Mouse (Mus musculus): ENCODE measurements at regions not wholly inside any gene's neighbourhood (a gene's known extent, or its start where the extent isn't known, plus 50 kb on each side); places are given as distances from the start of the nearest gene placed in this dataset.

DNA sequence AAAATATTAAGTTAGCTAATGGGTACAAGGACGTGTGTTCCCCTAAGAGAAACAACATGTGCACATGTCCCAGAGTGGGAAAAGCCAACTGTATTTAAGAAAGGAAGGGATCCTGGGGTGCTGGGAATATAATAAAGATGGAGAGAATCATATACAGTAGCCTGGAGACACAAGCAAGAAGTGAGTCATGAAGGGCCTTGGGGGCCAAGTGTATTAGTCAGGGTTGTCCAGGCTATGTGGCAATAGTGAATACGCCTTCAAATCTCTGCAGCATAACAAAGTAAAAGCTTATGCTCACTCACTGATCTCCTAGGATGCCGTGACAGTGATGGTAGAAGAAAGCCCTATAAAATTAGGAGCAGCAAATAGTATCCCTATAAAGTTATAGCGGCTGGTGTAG, 124.1 kb upstream of the Gm10295 start:
- no peak for DNase-seq

DNA sequence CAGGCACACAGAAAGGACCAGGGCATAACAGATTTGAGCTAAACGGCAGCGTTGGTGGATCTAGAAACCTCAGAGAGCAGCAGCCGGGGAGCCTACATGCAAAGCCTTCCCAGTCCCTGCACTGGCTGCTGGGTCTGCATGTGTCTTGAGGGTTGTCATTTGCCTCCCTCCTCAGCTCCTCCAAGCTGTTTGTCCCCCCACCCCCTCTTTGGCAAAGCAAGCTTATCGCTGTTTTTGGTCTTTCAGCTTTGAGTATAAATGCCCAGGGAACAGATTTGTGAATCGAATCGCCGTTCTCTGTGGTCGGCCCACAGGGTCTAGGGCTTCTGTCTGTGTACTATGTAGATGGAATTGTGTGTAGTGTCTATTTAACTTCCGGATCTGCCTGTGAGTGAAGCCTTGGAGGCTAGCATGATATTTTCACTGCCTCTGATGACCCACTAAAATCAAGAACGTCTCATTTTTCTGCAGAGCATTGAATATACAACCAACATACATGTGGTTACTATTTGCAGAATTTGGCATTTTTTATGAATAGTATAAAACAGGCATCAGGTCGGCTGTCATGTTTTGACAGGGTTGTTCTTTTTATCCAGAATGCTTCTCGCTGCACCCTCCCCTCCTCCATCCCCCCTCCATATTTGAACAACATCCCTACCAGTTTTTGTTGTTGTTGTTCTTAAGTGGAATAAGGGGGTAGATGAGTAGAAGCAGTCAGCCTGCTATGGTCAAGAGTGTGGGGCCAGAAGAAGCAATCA, 121.3 kb upstream of the Gm10295 start:
- no peak for DNase-seq

- DNase-seq, result no peak
These were observed 120.5 kb upstream of the Gm10295 start for GRCm38 (mm10) chr7:71471658-71472383.

DNA sequence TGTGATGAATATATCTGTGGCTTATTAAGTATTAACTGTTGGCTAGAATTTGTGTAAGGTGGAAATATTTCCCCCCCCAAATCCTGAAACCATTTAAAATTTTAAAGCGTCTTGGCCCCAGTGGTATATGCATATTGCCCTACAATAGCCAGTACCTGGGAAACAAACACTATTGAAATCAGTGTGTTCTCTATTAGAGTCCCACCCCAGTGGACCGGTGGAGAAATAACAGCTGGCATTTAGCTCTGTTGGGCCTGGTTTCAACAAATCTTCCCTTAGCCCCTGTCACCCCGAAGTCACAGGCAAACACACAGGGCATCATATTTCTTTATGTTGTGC, 120.0 kb upstream of the Gm10295 start:
- DNase-seq, result no peak

GRCm38 (mm10) chr7:71470418-71470817, 119.1 kb upstream of the Gm10295 start:
- DNase-seq, result no peak

- DNase-seq, result no peak
These were observed 118.7 kb upstream of the Gm10295 start for GRCm38 (mm10) chr7:71469951-71470350.

DNA sequence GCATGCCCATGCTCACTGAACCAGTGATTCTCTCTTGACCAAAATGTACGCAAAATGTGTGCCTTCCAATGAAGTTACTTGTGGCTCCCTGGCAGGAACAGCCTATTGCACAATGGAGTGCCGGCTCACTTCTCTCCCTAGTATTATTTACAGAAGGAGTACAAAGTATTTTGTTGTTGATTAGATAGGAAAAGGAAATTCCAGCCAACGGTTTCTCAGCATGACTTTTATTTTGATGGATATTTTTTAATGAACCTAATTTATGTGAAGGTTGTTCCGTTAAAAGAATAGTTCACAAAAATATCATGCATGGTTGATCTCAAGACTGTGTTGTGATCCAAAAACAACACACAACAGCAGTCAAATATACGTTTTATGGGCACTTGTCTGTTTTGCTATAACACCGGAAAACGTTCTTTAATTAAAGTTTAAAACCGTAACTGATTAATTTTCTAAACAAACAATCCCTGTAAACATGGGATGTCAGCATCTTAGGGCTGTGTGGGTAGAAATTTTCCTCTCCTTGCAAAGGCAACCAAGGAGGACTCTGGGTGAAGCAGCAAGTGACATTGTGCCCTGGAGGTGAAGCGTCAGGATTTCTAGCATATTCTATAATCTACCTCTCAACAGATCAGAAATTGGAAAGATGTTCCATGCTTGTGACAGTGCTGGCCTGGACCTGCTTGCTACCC, 116.3 kb upstream of the Gm10295 start:
- no peak for DNase-seq

DNA sequence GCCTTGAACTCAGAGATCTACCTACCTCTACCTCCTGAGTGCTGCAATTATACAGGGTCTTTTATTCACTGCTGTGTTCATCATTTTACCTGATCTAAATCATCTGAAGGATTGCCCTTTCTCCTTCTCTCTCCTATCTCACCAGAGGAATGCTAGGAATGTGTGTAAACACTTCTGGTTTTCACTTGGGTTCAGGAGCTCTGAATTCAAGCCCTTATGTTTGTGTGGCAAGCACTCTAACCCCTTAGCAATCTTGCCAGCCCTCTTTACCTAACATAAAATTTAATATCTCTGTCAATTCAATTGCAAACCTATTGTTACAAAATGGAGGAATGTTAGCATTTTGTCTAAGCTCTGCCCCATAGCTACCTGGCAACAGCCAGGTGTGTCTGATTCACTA, 112.8 kb upstream of the Gm10295 start:
- DNase-seq, result no peak

- DNase-seq, result no peak
These were observed 112.3 kb upstream of the Gm10295 start for GRCm38 (mm10) chr7:71463565-71463964.

GRCm38 (mm10) chr7:71459805-71460204, 108.5 kb upstream of the Gm10295 start:
- no peak for DNase-seq

DNA sequence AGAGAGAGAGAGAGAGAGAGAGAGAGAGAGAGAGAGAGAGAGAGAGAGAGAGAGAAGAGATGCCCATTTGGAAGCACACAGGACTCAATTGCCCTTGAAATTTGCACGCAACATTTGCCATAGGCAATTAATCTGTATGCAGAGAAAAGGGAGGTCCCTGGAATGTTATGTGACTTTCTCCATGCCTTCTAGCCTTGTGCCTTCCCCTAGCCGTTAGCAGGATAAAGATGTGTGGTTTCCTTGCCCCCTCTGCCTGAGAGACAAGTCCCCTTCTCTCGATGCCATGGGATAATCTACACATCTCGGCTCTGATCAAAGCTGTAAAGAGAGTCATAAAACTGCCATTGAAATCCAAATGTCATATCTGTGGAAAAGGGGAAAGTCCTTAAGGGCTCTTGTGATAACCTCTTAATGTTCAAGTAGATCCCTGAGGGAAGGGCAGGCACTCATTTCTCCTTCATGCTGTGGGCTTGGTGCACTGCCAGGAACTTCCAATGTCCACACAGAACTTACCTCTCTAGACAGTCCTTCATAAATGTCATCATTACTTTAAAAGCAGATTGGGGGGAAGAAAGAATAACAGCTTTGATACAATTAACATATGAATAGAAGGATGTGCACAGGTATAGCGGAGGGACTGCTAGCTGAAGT, 106.9 kb upstream of the Gm10295 start:
- no peak for DNase-seq

DNA sequence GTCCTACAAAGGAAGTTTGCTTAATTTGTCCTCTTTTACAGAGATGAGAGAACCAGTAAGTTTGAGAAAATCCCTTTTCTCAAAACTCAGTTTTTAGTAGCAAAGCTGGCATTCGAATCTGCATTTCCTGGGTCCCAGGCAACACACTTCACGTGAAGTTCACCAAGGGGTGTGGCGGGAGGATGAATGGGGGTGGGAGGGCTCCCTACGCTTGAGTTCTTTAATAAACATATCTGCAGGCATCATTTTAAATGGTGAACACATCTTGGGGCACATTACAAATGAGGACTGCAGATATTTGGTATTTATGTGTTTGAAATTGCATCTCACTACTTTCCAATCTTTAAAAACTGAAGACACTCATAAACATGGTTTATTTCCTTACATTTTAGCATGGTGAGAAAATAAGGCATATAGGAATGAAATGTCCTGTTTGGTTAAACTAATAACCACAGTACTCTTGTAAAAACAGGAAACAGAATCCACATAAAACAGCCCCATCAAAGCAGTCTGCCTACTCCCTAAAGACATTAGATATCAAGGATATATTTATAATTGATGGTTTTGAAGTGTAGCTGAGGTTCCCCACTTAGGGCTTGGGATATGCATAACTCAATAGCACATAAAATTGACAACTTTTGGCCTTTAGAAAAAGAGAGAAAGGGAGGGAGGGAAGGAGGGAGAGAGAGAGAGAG, 106.3 kb upstream of the Gm10295 start:
- no peak for DNase-seq

GRCm38 (mm10) chr7:71456421-71456820, 105.1 kb upstream of the Gm10295 start:
- no peak for DNase-seq

- DNase-seq, result no peak
These were observed 89.3 kb upstream of the Gm10295 start for GRCm38 (mm10) chr7:71440330-71441240.

DNA sequence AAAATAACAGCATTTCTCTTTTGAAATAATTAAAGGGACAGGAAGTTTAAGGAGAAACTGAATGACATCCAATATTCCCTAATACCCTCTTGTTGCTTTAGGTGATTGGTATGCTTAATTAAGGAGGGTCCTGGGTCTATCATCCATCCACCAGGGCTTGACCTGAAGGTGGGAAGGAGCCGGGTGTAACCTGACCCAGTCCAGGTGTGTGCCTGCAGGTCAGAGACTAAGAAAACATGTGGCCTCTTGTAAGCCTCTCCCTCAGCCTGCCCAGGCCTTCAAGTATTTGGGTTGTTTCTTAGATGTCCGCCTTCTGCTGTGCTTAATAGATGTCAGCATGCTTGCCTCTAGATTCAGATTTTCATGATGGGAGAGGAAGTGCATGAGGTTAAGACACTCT, 74.7 kb upstream of the Gm10295 start:
- DNase-seq, result no peak

GRCm38 (mm10) chr7:71419261-71419660, 68.0 kb upstream of the Gm10295 start:
- DNase-seq, result no peak

DNA sequence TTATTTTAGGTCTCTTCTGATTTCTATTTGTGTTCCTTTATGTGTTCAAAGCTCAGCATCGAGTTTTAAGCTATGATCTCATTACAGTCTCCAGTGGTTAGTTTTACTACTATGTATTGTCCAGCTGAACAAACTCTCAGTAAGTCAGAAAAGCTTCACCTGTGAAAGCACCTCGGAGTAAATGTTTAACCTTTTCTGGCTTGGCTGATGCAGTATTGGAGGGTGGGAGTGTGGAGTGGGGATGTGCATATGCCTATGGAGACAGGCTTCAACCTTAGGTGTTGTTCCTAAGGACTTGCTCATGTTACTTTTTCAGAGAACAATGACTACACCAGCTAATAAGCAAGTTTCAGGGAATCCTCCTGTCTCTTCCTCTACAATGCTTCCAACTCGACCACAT, 67.6 kb upstream of the Gm10295 start:
- DNase-seq, result no peak

DNA sequence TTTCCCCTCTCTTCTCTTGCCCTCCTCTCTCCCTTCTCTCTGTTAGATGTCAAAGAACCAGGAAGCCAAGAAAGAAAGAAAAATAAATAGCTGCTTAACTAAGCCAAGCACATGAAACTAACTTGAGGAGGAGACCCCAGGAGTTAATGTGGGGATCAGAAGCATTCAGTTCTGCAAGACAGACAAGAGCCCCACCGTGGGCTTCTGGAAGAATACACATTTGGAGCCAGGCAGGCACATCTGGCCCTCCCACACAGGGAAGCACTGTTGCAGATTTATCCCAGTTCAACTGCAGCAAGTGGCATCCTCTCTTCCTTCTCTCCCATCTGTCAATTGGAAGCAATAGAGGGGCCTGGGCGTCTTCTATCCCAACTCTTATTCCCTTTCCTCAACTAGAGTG, 63.5 kb upstream of the Gm10295 start:
- DNase-seq, result no peak

DNA sequence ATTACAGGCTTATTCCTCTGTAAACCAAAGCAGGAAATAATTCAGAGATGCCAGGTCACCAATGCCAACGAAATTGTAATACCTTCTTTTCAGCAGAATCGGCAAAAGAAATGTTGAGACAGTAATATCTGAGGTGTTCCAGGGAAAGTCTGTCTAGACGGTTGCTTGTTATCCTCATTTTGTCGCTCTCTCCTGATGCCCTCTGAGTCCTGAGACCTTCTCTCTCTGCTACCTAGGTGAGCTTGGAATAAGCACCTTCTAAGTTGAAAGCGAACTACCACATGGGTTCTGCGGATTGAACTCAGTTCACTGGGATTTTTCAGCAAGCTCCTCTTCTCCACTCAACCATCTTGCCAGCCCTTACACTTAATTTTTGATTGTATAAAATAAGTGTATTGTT, 61.8 kb upstream of the Gm10295 start:
- no peak for DNase-seq

DNA sequence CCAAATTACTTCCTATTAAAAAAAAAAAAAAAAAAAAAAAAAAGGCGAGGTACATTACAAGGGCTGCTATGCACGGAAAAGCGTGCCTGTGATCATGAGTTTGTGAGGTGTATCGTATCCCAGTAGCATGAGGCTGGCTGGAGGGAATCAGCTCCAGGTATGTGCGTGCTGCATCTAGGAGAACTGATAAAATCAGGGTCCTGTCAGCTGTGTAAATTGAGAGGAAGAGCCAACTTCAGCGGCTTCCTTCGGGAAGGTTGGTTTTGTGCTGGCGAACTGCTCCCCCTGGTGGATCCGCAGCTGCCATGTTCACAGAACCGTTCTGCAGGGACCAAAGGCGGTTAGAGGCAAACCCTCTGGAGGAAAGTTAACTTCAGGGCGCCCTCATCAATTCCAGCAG, 60.8 kb upstream of the Gm10295 start:
- peak; percentile 63 for DNase-seq

DNA sequence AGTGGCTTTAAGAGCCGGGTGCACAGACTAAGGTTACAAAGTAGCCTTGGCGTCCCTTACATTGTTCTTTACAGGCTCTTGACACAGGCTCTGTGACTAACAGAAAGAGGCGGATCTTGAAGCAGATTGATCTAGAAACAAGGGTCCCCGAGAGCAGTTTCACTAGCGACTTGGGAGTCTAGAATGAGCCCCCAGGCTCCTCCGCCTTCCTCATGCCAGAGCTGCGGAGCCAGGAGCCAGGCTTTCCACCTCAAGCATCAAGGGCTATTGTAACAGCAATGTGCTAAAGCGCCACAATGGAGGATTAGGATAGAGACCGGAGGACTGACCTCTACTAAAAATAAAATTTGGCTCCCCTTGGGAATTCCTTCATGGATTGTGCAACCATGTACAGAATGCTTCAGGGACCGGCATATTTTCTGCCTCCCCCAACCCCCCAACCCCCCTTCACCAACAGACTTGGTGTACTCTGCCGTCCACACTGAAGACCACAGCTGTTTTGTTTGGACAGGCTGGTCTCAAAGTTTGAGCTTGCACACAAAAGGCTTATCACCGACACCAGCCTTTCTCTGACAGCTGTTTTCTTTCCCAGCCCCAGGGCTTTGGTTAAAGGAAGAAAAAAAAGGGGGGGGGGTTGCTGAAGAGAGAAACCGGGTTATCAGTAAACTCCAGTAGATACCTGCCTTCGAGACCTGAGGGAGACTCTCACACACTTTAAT, 60.2 kb upstream of the Gm10295 start:
- no peak for DNase-seq

Data from thymus, postnatal 4 days (tissue).